Mouse (Mus musculus) midbrain, embryonic 14.5 days (tissue): Measurements from ENCODE around the gene Cdc25b. TPM values are rescaled to one million over a fixed set of nuclear protein-coding genes. Genes with fewer than 3 reads are reported as not detected.
"Not testable (repeated sequence)": the region's sequence is repeated elsewhere in the genome, so short reads cannot be mapped to it uniquely, and the experiment has no call there.

Experiments
- ATAC-seq: fragments of 200-750 bp; cut with Nextera tagmentation; 2 replicates; pipeline ENCODE4 v1.8.0; 2017; ENCODE audit warnings: moderate number of reproducible peaks, moderate library complexity; ENCODE audit not compliant: low FRiP score, low TSS enrichment
- DNase-seq: peaks from one replicate; pipeline ENCODE4 v3.0.0-alpha.2; 2015
- H3K27ac ChIP-seq: fragments of 300-500 bp; sonication (generic); replicated peaks from 2 replicates; pipeline ENCODE4 v1.5.1; 2014; ENCODE audit warnings: mild to moderate bottlenecking, low read depth, low read length, moderate library complexity
- H3K27me3 ChIP-seq: fragments of 300-500 bp; sonication (generic); 2 replicates; pipeline ENCODE4 v1.6.1; 2014; ENCODE audit warnings: low read length, control low read depth, mixed read lengths; ENCODE audit not compliant: control insufficient read depth, insufficient read depth
- H3K36me3 ChIP-seq: fragments of 300-500 bp; sonication (generic); 2 replicates; pipeline ENCODE4 v1.6.1; 2014; ENCODE audit warnings: low read length, control low read depth; ENCODE audit not compliant: control insufficient read depth, insufficient read depth
- H3K4me1 ChIP-seq: fragments of 300-500 bp; sonication (generic); 2 replicates; pipeline ENCODE4 v1.6.1; 2014; ENCODE audit warnings: mild to moderate bottlenecking, antibody characterized with exemption, low read length, control low read depth; ENCODE audit not compliant: control insufficient read depth, insufficient read depth
- H3K4me2 ChIP-seq: fragments of 300-500 bp; sonication (generic); 2 replicates; pipeline ENCODE4 v1.6.1; 2014; ENCODE audit warnings: mild to moderate bottlenecking, low read length, moderate library complexity
- H3K4me3 ChIP-seq: fragments of 300-500 bp; sonication (generic); replicated peaks from 2 replicates; pipeline ENCODE4 v1.5.1; 2014; ENCODE audit warnings: low read depth, low read length
- H3K9ac ChIP-seq: fragments of 300-500 bp; sonication (generic); replicated peaks from 2 replicates; pipeline ENCODE4 v1.6.1; 2014; ENCODE audit warnings: mild to moderate bottlenecking, low read length, moderate library complexity
- H3K9me3 ChIP-seq: fragments of 300-500 bp; sonication (generic); 2 replicates; pipeline ENCODE4 v1.6.1; 2016; ENCODE audit warnings: low read length, control low read depth, mixed read lengths; ENCODE audit not compliant: control insufficient read depth
- WGBS: fragments of 180-500 bp; shearing (Covaris S2); extraction: QIAGEN DNeasy Blood & Tissue Kit; methylation state at CpG from one replicate; pipeline ENCODE4 v1.1.7; 2014; 5-methylcytosine and 5-hydroxymethylcytosine counted together
- polyA plus RNA-seq: library from polyadenylated mRNA; unstranded; fragments of >200 nt; fragmentation: Nextera tagmentation; extraction: Ambion mirVana; gene quantifications from 2 replicates; pipeline ENCODE4 v1.2.1, GENCODE M21; 2014

Cdc25b gene
- polyA plus RNA-seq, 1 experiment from 2014 or later: 31.5 TPM

DNA sequence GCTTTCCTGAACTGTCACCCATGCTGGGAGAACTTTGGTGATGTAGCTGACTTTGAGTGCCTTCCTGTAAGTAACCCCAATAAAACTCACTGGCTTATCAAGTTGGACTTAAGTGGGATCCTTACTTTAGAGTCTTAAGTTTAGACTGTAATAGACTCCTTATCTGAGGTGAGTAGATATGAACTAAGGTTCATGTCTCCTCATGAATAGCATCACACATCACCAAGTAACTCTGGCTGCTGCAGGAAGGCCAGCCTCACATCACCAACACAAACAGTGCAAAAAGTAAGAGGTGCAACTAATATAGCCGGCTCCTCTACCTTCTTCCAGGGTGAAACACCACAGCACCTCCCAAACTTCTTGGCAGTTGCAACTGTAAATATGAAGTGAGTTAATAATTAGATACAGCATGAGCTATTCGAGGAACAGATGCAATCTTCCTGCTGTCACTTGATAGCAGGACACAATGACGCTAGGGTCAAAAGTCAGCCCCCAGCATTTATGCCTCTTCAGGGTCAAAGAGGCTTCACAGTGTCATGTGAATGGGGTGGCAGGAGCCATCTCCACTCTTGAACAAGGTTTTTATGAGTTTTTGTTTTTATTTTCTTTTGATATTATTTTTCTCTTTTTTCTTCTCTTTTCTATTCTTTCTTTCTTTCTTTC lies 35.2 kb downstream of the Cdc25b start:
- WGBS: 81% methylated on average over 3 of the region's 3 CpGs
- Histone ChIP-seq H3K27me3 (no peaks in the 10 kb centered on the region), H3K9ac (no peak overlapping the region), H3K9me3 (no peaks in the 10 kb centered on the region), H3K4me2 (no peak overlapping the region), H3K4me3 (no peak overlapping the region), H3K27ac (no peak overlapping the region), H3K4me1 (no peaks in the 10 kb centered on the region), H3K36me3 (no peaks in the 10 kb centered on the region)
- ATAC-seq (no peak), DNase-seq (no peak)

DNA sequence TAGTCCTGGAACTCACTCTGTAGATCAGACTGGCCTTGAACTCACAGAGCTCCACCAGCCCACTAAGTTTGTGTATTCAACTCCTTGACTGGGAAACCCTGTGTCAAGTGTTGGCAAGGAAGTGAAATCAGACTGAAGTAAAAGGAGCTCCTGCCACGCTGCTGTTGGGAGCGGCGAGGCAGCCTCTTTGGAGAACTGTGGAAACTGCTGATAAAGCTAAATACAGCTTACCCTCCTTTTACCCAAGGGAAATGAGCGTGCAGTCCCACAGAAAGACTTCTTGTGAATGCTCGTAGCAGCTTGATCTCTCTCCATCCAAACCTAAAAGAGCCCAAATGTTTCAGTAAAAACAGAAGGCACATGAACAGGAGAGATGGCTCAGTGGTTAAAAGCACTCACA lies 35.8 kb downstream of the Cdc25b start:
- no peaks in the 10 kb centered on the region for H3K36me3 ChIP-seq
- WGBS: 60% methylated on average over 5 of the region's 5 CpGs
- H3K9ac ChIP-seq: no peak overlapping the region
- no peaks in the 10 kb centered on the region for H3K9me3 ChIP-seq
- DNase-seq (no peak), ATAC-seq (no peak)
- H3K4me3 ChIP-seq: no peak overlapping the region
- H3K4me2 ChIP-seq: no peak overlapping the region
- no peaks in the 10 kb centered on the region for H3K27me3 ChIP-seq
- no peaks in the 10 kb centered on the region for H3K4me1 ChIP-seq
- H3K27ac ChIP-seq: no peak overlapping the region

DNA sequence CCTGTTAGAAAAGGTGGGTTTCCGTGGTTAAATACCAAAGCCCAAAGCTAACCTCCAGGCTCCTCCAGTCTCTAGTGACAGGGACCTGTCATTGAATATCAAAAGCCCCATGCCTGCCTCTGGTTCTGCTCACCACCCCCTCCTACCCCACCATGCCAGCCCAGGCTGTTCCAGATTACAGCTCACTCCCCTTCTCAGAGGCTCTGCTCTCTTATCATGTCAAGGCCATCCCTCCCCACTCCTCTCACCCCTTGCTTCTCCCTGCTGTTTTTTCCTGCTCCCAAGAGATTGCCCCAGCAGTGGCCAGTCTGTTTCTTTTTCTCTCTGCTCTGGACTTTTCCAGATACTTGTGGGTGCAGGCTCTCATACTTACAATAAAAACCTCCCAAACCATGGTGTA lies 36.8 kb downstream of the Cdc25b start:
- Histone ChIP-seq H3K9me3 (no peaks in the 10 kb centered on the region), H3K27me3 (no peaks in the 10 kb centered on the region), H3K4me2 (no peak overlapping the region), H3K4me3 (no peak overlapping the region), H3K9ac (no peak overlapping the region), H3K36me3 (no peaks in the 10 kb centered on the region), H3K4me1 (no peaks in the 10 kb centered on the region), H3K27ac (no peak overlapping the region)
- 68% methylated on average over 1 of the region's 1 CpGs for WGBS
- ATAC-seq (no peak), DNase-seq (no peak)

DNA sequence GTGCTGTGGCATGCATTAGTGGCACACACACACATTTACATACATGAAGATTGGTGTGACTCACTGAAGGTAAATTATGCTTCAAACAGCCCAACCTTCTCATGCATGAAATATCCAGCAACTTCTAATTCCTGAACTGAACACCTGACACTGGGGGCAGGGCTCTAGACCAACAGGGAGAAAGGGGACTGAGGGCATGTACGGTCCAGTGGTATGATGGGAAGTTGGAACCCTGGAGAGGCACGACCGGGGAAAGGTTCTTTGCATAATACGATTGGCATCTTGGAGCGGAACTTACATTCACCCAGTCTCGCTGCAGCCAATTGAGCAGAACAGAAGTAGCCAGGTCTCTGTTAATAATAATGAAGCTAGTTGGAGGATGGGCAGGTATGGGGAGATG lies 38.4 kb downstream of the Cdc25b start:
- 84% methylated on average over 6 of the region's 6 CpGs for WGBS
- no peak overlapping the region for H3K4me2 ChIP-seq
- H3K27me3 ChIP-seq: no peaks in the 10 kb centered on the region
- no peaks in the 10 kb centered on the region for H3K36me3 ChIP-seq
- no peak overlapping the region for H3K4me3 ChIP-seq
- H3K9ac ChIP-seq: no peak overlapping the region
- ATAC-seq: no peak
- no peak for DNase-seq
- H3K9me3 ChIP-seq: no peaks in the 10 kb centered on the region
- no peak overlapping the region for H3K27ac ChIP-seq
- no peaks in the 10 kb centered on the region for H3K4me1 ChIP-seq

DNA sequence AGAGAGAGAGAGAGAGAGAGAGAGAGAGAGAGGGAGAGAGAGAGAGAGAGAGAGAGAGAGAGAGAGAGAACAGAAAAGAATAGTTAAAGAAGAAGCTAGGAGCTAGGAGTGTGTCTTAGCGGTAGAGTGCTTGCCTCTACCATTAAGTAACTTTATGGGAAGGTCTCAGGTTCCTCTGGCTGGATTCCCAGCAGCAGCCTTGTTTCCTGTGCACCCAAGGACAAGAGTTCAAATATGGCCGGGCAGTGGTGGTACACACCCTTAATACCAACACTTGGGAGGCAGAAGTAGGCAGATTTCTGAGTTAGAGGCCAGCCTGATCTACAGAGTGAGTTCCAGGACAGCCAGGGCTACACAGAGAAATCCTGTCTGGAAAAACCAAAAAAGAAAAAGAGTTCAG lies 39.9 kb downstream of the Cdc25b start:
- 86% methylated on average over 2 of the region's 2 CpGs for WGBS
- not testable (repeated sequence) for H3K4me2 ChIP-seq, H3K9me3 ChIP-seq

DNA sequence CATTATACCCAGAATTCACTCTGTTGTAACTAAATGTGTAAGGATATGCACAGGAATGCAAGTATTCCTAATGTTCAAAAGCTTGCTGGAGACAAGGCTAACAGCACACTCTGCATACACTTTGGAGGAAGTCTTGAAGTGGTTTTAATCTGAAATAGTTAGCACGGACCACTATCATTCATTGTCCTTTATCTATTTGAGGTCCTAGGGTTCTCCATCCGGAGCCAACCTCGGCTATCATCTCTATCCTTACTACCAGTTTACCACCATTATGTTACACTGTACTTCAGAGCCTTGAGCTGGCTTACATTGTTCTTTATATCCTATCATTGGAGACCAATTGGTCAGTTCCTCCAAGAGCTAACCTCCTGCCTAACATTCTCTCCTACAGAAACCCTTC lies 40.5 kb downstream of the Cdc25b start:
- DNase-seq: no peak
- Histone ChIP-seq H3K9ac (no peak overlapping the region), H3K9me3 (no peaks in the 10 kb centered on the region), H3K4me2 (no peak overlapping the region), H3K36me3 (no peaks in the 10 kb centered on the region), H3K27ac (no peak overlapping the region), H3K4me1 (no peaks in the 10 kb centered on the region), H3K27me3 (no peaks in the 10 kb centered on the region), H3K4me3 (no peak overlapping the region)
- no peak for ATAC-seq
- WGBS: 85% methylated on average over 3 of the region's 3 CpGs

More for the DNA sequence above, 39.9 kb downstream of the Cdc25b start:
- H3K27ac ChIP-seq, H3K36me3 ChIP-seq, DNase-seq, H3K9ac ChIP-seq, ATAC-seq, H3K4me3 ChIP-seq, H3K4me1 ChIP-seq, H3K27me3 ChIP-seq: not testable (repeated sequence)

DNA sequence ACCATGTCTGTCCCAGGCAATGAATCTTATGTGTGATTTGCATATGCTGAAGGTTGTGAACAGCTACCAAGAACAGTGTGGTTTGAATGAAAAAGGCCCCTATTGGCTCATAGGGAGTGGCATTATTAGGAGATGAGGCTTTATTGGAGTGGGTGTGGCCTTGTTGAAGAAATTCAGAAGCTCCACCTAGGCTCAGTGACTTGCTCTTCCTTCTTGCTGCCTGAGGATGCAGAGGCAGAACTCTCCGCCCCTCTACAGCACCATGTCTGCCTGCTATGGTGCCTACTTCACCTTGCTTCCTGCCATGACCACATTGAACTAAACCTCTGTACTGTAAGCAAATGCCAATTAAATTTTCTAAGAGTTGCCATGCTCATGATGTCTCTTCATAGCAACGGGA lies 45.8 kb downstream of the Cdc25b start:
- Histone ChIP-seq H3K27me3 (no peaks in the 10 kb centered on the region), H3K9me3 (no peaks in the 10 kb centered on the region), H3K9ac (no peak overlapping the region), H3K27ac (no peak overlapping the region), H3K36me3 (no peaks in the 10 kb centered on the region), H3K4me3 (no peak overlapping the region), H3K4me2 (no peak overlapping the region), H3K4me1 (peaks cover 10% of the 10 kb centered on the region; the same call in 1 of the 2 replicates)
- ATAC-seq (no peak), DNase-seq (no peak)
- WGBS: 92% methylated on average over 2 of the region's 2 CpGs

DNA sequence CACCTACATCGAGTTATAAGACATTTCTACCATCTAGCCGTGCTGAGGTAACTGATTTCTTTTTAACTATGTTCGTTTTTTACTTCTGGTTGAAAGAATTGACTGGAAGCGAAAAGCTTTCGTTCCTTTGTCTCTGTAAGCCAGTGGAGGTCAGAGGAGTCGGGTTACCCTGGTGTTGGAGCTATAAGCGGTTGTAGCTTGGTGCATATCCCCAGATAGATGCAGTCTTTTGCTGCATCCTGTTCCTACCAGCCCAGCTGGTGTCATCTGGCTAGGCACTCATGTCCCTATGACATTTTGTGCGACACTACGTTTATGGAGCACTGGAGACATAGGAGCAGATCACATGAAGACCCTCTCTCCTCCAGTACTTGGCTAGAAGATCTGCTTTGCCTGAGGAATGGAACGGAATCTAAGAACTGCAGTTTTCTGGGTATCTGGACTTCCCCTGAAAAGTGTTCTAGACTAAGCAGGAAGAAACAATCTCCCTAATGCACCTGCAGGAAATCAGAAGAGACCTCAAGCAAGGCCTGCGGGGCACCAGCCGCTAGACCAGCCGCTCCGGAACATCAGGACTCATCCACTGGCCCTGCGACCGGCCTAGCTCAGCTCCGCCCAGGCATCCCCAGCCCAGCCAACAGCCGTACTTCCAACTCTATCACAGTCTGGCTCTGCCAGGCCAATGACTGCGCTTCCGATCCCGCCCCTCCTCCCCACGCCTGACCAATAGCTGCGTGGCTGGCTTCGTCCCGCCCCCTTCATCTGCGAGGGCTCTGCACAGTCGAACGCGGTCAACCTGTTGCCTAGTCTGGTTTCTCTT lies 46.8 kb downstream of the Cdc25b start, which contains the start of gene Mavs:
TSS of gene Mavs (plus strand) at position 757 of the 820 bp plus-strand sequence.
- H3K4me2 ChIP-seq: peak within 1 kb of the TSS; percentile 76
- H3K27me3 ChIP-seq: no peaks in the 10 kb centered on the region
- H3K4me1 ChIP-seq: peaks cover 10% of the 10 kb centered on the region; the same call in 1 of the 2 replicates
- H3K9ac ChIP-seq: peak within 1 kb of the TSS; percentile 45
- H3K9me3 ChIP-seq: no peaks in the 10 kb centered on the region
- ATAC-seq: peak; percentile 100
- H3K36me3 ChIP-seq: no peaks in the 10 kb centered on the region
- DNase-seq: peak; percentile 96
- 7% methylated on average over 29 of the region's 29 CpGs for WGBS
- peak within 1 kb of the TSS; percentile 44 for H3K4me3 ChIP-seq
- H3K27ac ChIP-seq: no peak within 1 kb of the TSS
